ENCODE assay signal across 1 mouse cellular context in genomic region chr16:58497886-58498713, GRCm38 (mm10).
A peak's percentile ranks its signal among the peaks of the same experiment; 100 is the strongest.
TF ChIP-seq lines count a peak whose summit lies in the region.

No protein-coding gene starts in this region.

TF ChIP-seq in MEL, 35 proteins besides CTCF, POLR2A, EP300 and RAD21 (continued from another document):
- TF ChIP-seq ZKSCAN1 (IDR thresholded peaks at IDR 0.05; ENCODE audit: low read depth, low read length) (no peak), USF2 (IDR thresholded peaks at IDR 0.05; ENCODE audit: borderline replicate concordance in 1 of 2, insufficient read depth in 1 of 2, low read depth in 1 of 2, low read length in 2 of 2) (peak in 1 of 2 experiments; percentile 77; a peak in 2 of 4 replicates), SMC3 (IDR thresholded peaks at IDR 0.05; ENCODE audit: low read depth, low read length) (no peak), NRF1 (IDR thresholded peaks at IDR 0.05; ENCODE audit: insufficient read depth, low read depth, low read length, poor library complexity, severe bottlenecking) (no peak), JUND (IDR thresholded peaks at IDR 0.05; ENCODE audit: low read depth, low read length) (no peak)
